Mouse (Mus musculus) heart, postnatal 0 days (tissue): ENCODE measurements around the gene Adam22.

ENCODE experiments used
- CTCF ChIP-seq: IDR thresholded peaks from 2 replicates; pipeline ENCODE4 v1.5.1; 2016; ENCODE audit warnings: antibody characterized with exemption, control low read depth, low read depth
- EP300 ChIP-seq: IDR thresholded peaks from 2 replicates; pipeline ENCODE4 v1.6.1; 2016; ENCODE audit warnings: antibody characterized with exemption, low read depth

- TF ChIP-seq EP300 (no peak), CTCF (no peak)
These were observed 11.6 kb downstream of the Adam22 start for GRCm38 (mm10) chr5:8356326-8356725.
